Mouse (Mus musculus) kidney, postnatal 4 days (tissue): ENCODE measurements around the gene Cnnm2.

Experiments used
- DNase-seq, 2 experiments: peaks; one replicate each; pipeline ENCODE4 v3.0.0; 2021; ENCODE audit warnings: mixed read lengths in 2 of 2

Gene Cnnm2

DNA sequence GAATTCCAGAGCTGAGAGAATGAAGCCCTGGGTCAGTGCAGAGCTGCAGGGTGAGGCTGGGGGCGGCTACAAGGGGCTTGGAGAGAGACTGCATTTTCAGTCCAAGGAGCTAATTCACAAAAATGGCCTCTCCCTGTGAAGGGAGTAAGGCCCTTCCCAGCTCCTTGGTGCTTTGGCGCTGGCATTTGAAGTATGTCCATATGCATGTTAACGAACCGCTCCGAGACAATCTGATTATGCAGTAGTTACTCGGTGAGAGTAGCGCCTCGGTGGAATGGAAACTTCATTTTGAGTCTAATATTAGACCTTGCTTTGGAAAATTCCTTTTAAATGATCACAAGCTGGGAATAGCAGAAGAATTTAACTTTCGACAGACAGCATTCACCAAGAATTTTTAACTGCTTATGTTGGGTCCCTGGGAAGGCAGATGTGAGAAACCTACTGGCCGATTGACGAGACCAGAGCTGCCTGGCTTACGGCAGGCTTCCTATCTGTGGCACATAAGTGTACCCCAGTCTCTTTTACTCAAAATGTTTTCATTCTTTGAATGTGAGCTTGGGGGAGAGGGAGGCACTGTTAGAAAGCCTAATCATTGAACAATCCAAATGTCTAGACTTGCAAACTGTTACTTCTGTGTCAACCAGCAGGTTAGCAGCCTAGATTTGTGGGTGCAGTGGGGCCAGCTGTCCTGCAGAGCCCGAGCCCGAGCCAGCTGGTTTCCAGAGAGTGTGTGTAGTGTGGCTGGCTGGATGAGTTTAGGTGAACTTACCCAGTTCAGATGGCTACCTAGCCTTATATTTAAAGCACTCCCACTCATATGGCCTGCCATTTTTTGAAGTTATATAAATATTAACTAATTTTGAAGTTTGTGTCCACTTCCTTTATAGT is 87.2 kb downstream of the Cnnm2 start:
- peak in 1 of 2 experiments; percentile 31 for DNase-seq

DNA sequence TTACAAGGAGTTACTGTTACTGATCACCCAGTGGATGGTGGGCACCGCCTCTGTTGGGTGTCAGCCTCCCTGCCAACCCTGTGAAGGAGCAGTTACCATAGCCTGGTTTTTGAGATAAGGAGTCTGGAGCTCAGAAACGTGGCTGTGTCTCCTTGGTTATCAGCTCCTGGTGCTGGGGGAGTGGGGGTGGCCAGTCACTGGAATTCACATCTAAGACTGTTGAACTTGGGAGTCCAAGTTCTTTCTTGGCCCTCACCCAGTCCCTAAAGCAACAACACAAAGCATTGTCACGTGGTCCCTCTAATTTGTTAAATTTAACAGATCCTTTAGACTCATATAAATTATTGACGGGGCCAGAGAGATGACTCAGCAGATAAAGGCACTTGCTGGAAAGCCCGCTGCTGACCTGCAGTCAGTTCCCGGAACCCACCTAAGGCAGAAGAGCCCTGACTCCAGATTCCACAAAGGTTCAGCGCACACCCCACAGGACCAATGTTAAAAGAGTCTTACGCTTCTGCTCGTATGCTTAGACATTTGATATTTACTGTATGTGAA is 88.1 kb downstream of the Cnnm2 start:
- peak; percentile 20 to 43 for DNase-seq

- no peak for DNase-seq
These were observed 94.8 kb downstream of the Cnnm2 start for GRCm38 (mm10) chr19:46856232-46856631.

- no peak for DNase-seq
These were observed 95.4 kb downstream of the Cnnm2 start for GRCm38 (mm10) chr19:46856780-46857179.

- peak in 1 of 2 experiments; percentile 45 for DNase-seq
These were observed 96.0 kb downstream of the Cnnm2 start for GRCm38 (mm10) chr19:46857277-46857989.

DNA sequence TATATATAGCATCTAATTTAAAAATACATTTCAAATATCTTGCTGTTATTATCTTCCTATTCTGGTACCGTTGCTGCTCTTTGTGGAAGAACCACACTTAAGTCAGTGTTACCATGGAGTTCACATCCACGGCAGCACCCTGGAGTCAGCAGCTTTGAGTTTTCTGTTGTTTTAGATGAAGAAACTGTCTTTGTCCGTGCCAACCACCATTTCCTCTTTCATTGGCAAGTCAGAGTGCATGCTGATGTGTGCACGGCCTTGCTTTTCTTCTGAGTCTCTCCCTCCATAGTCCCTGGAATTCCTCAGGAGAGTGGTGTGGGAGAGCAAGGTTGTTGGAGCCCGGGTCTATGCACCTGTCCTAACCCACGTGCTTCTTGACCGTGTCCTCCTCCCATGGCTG is 96.8 kb downstream of the Cnnm2 start:
- DNase-seq, result no peak

DNA sequence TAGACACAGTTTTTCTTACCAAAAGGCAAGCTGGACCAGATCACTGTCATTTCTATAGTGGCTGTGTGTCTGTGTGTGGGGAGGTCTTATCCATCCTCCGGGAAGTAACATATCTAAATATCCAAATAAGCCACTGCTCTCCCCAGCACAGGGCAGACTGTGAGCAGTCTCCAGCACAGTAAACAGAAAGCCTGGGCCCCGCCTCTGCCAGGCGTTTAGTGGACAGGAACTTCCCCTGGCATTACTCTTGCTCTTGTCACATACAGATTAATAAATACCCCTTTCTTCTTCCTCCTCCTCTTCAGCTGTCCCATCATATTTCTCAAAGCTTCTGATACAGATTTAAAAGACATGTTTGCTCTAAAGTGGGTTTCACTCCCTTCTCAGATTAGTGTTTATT is 101.2 kb downstream of the Cnnm2 start:
- no peak for DNase-seq

GRCm38 (mm10) chr19:46863236-46863927 is 102.0 kb downstream of the Cnnm2 start:
- DNase-seq, result no peak

- no peak for DNase-seq
These were observed 102.7 kb downstream of the Cnnm2 start for GRCm38 (mm10) chr19:46864079-46864478.

- peak in 1 of 2 experiments; percentile 41 for DNase-seq
These were observed 103.4 kb downstream of the Cnnm2 start for GRCm38 (mm10) chr19:46864731-46865331.

GRCm38 (mm10) chr19:46865381-46865780 is 104.0 kb downstream of the Cnnm2 start:
- no peak for DNase-seq

- no peak for DNase-seq
These were observed 107.7 kb downstream of the Cnnm2 start for GRCm38 (mm10) chr19:46869049-46869448.

DNA sequence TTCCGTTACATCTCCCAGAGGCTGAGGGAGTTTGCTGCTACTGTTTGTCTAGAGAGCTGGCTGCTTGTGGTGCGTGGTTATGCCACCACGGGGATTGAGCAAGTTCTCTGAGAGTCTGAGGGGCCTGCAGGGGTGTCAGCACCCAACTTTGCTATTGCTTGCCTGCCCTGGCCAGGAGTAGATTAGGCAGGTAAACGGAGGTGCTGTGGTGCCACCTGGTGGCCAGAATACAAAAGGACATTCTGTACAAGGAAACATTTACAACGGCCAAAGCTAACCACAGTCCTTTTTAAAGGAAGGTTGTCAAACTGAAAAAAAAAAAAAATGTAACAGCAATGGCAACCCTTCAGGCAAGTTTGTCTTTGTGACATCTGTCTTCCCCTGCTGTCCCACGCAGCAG is 108.1 kb downstream of the Cnnm2 start:
- DNase-seq, result peak; percentile 87 to 90

GRCm38 (mm10) chr19:46871096-46871495 is 109.7 kb downstream of the Cnnm2 start:
- no peak for DNase-seq

DNA sequence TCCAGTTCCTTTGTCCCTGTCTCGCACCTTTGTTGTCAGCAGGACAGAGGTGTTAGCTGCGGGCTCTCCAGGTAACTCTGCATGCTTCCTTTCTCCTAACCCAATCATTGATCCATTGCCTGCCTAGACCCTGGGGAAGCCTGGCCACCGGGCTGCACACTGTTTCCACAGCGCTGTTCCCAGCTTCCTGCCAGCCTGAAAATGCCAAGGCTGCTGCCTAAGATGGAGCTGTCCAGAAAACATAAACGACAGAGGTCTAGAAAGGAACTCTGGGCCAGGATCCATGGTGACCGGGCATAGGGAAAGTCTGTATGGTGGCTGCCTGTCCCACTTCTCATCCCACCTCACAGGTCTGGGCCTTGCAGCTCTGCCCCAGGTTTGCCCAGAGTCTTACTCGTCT is 110.3 kb downstream of the Cnnm2 start:
- no peak for DNase-seq

DNA sequence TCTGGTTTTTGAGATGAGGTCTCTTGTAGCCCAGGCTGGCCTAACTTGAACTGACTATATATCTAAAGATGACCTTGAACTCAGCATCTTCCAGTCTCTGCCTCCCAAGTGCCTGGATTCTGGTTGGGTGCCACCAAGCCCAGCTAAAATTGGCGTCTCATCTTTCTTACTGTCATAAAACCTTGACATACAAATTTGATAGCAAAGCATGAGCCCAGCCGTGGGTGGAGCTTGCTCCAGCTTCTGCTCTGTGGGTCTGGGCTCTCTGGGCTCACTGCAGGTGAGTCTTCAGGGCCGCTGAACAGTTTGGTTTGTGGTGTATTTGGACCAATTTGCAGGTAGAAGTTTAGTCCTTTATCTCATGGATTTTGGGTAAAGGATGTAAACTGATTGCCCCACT is 112.5 kb downstream of the Cnnm2 start:
- no peak for DNase-seq

DNA sequence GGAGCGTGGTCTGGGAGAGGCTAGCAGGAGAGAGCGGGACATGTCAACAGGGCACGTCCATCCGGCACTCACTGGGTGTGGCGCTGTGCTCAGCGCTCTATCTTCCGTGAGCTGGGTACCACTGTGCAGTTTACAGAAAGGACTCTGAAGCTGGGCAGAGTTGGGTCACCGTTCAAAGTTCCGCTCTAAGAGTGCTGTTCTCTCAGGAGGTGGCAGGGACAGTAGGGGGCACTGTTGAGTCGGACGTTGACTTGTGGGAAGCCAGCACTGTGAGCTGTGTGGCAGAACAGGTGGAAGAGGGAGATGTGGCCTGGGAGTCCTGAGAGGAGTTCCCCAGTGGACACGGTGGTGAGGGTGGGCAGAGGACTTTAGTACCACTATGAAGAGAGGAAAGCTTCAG is 114.4 kb downstream of the Cnnm2 start:
- DNase-seq, result peak; percentile 92 to 93

DNA sequence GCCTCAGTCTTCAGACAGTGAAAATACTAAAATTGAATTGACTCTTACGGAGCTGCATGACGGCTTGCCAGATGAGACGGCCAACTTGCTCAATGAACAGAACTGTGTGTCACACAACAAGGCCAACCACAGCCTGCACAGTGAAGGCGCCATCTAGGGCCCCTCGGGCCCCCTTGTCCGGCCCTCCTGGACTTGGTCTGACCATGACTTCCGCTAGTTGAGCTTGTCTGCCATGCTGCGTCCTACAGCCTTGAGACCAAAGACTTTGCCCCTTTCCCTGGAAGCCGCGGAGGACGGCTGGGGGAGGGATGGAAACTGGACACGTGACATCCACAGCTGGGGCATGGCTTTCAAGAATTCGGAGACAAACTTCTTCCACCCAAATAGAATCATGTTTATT is 116.5 kb downstream of the Cnnm2 start:
- peak in 1 of 2 experiments; percentile 45 for DNase-seq

DNA sequence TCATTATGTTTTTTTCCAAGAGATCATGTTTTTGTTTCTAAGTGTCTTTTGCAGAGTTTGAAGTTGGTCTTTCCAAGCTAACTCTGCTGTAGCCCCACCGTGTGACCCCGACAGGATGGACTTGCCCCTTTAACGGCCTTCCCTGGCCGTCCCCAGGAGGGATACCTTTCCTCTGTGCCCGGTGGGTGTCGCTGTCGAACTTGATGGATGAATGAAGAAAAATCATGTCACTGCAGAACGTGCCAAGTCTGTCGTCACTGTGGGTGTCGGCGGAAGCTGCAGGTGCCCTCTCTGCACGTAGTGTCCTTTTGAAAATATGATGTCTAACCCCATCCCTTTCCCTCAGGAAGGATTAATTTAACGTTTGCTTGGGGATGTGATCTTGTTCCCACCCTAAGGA is 117.0 kb downstream of the Cnnm2 start:
- peak; percentile 76 to 81 for DNase-seq

- peak in 1 of 2 experiments; percentile 44 for DNase-seq
These were observed 118.5 kb downstream of the Cnnm2 start for GRCm38 (mm10) chr19:46879876-46880275.

- no peak for DNase-seq
These were observed 124.0 kb downstream of the Cnnm2 start for GRCm38 (mm10) chr19:46885365-46885764.

- DNase-seq, result no peak
These were observed 125.4 kb downstream of the Cnnm2 start for GRCm38 (mm10) chr19:46886826-46887225.
